Mouse (Mus musculus) liver, adult 10 weeks (tissue): ENCODE results near the gene Gpr62. TPM values are rescaled to one million over a fixed set of nuclear protein-coding genes. Genes with fewer than 3 reads are reported as not detected.

Experiments used
- polyA plus RNA-seq: library from polyadenylated mRNA; stranded (reverse); fragments of 350-450 nt; fragmentation: Illumina TruSeq; extraction: RNeasy Lipid Tissue Mini Kit (QIAGEN cat#74804); gene quantifications from one replicate; pipeline ENCODE4 v1.2.3, GENCODE M21; 2014; ENCODE audit warnings: low read depth, low replicate concordance

The Gpr62 gene
- polyA plus RNA-seq, result not detected

DNA sequence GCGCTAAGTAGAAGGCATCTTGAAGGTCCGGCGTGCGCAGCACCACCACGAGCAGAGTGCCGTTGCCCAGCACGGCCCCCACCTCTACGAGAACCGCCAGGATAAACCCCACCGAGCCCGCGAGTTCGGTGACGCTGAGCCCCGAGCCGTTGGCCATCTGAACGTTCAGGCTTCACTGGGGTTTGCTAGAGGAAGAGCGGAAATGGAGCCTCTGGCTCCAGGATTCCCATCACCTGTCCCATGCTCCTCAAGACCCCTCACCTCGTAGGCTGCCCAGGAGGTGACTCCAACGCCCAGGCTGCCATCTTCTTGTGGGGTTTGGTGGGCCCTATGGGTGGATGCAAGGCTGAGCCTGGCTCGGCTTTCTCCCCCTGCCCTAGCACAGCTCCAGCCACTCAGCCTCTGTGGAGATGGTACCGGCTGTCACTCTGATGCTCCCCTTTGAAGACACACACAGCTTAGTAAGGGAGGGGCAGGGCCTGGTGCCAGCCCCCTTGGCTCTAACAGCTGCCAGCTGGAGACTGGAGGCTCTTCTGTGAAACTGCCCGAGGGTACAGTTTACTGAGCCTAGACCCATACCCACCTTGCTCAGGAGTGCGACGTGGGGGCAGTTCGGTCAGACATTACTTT is at the start of gene Gpr62:
Gpr62 (minus strand) TSS at position 368 of the 630 bp plus-strand sequence.

DNA sequence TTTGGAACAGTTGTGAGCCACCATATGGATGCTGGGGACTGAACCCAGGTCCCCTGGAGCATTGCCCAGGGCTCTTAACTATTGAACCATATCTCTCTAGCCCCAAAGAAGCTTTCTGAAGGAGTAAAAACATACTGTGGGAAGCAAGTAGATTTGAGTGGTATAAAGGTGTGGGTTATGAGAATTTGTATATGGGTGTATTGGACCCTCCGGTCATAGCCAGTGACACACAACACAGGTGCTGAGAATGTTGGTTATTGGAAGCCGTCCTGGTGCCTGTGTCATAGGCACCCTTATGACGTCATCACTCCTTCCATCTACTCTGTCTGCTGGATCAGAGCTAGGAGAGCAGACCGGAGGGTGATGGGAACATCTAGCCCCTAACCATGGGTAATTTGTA is 48.5 kb upstream of the Gpr62 start, which contains the start of gene Iqcf5:
Iqcf5 (plus strand) TSS at position 301 of the 400 bp plus-strand sequence.

DNA sequence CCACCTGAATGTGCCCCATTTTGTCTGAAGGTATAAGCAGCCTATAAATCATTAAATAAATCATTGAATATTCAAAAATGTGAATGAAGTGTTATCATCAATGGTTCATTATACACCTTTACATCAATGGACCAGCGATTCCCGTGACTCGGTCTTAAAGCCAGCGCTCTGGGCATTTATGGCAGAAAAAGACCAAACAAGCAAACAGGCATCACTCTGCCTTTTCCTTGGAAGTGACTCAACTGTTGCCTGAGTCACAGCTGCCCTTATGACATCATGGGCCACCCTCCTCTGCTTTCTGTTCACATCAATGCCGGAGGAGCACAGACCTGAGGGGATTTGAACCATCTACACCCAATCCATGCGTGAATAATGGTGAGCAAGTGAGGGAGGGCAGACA is 33.9 kb upstream of the Gpr62 start, which contains the start of gene Iqcf1:
Iqcf1 (plus strand) TSS at position 301 of the 400 bp plus-strand sequence.

DNA sequence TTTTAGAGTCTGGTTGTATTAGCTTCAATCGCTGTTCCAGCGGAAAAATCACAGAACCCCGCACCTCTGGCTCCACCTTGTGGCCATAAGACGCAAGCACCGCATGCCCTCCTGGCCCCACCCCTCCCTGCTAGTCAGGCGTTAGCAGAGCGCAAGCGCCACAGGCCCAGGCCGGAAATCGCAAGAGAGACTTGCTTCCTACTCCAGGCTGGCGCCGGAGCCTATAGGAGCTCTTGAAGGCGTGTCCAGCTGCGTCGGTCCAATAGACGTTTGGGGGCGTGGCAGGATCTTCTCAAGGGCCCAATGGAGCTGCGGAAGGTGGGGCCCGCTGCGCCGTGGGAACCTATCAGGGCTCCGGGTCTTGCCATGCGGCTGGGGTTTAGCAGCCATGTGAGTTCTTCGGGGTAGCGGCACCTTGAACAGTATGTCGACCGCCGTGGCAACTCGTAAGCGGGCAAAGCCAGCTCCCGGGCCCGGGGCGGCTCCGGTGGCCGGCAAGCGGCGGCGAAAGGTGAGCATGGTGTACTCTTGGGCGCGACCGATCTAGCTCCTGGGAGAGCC is 11.3 kb upstream of the Gpr62 start, which contains the start of gene Parp3:
Parp3 (minus strand) TSS at position 26 of the 561 bp plus-strand sequence.

DNA sequence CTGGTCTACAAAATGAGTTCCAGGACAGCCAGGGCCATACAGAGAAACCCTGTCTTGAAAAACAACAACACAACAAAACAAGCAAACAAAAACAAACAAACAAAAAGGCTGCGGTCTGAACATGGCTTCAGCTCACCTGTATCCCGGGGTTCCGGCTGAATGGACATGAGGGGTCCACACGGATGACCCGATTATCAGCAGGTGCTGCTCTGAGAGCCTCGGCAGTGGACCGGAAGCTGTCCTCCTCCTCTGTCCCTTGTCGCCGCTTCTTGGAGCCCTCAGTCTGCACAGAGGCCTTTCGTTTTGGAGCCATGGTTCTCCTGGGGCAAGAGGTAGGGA is 9.9 kb upstream of the Gpr62 start, which contains the start of gene Rrp9:
Rrp9 (plus strand) TSS at position 301 of the 339 bp plus-strand sequence.

DNA sequence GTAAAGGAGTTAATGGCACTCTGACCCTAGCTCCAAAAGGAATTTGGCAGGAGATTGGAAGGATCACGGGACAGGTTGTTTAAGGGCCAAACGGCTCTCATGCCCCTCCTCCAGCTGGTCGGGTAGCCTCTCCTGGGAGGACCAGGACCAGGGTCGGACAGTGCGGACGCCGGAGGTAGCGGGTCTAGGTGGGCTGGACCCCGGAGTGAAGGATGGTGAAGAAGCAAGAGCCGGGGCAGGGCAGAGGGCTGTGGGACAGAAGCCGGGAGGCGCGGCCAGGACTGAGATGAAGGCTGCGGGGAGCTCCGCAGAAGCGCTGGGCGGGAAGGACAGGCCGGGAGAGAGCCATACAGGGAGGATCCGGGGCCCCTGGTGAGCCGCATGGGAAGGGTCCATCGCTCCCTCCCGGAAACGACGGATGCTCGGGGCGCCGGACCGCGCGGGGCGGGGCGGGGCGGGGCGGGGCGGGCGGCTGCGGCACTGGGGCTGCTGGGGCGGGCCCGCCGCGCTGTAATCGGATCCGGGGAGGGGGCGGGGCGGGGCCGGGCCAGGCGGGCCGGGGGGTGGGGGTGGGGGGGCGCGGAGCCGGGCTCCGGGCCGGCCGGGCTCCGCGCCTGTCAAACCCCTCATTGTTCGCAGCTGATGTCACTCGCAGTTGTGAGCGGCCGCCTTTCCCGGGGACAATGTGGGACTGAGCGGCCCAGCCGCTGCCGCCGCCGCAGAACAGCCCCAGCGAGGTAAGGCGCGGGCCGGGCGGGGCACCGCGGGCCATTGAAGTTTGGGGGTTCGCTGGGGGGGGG is 12.3 kb downstream of the Gpr62 start, which contains the start of gene Pcbp4:
Pcbp4 (plus strand) TSS at position 21 of the 800 bp plus-strand sequence.

DNA sequence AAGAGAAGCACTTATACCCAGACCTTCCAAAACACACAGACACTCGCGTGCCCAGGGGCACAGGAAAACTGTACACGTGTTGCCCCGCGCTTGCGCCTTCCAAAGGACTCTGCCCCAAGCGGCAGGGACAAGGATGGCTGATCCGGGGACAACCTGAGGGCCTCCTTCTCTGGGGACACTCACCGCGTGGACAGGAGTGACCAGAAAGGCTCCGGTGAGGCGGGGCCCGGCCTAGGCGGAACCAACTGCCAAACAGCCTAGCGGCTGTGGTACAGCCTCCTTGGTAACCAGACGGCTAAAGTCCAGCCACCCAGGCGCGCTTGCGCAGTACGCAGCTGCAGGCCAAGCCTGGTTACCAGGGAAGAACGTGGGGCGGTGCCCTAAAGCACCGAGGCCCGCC is 18.4 kb downstream of the Gpr62 start, which contains the start of the genes Abhd14b and Abhd14a:
Abhd14b (plus strand) TSS at position 112 of the 400 bp plus-strand sequence.
Abhd14a (minus strand) TSS at position 331 of the 400 bp plus-strand sequence.

DNA sequence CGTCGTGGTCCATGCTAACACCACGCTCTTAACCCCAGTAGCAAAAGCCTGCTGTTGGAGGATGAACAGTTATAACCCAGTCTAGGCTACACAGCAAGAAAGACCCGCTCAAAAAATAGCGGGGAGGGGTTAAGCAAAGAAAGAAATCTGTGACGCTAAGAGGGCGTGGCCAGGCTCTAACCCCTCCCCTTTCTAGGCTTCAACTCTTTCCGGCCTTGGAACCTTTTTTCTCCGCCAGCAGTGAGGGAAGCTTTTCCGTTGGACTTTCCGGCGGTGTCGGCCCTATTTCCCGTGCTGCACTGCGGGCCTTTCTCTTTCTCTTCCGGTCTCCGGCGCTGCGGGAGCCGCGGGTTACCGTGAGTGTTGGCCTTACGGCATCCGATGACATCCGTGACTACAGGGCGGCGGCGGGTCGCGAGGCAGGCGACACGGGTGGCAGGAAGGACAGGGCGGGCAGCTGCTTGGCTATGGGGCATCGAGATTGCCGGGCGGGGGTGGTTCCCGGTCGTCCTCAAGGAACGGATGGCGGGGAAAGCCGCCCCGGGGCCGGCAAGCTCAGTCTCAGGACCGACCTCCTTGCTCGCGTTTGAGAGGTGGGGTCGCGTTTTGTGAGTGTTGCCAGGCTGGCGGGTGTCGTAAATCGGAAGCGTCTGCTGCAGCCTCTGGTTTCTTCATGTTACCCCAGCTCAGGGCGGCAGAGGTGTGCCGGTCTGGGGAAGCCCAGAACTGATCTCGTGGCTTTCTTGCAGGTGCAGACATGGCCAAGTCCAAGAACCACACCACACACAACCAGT is 36.3 kb downstream of the Gpr62 start, which contains the start of gene Rpl29:
Rpl29 (plus strand) TSS at position 234 of the 794 bp plus-strand sequence.

Other genes with a start within 250 kb of the Gpr62 start
- gene Tlr9, start 243.3 kb downstream of the Gpr62 start, polyA plus RNA-seq, result not detected
- 86.5 TPM for gene Alas1, start 217.3 kb downstream of the Gpr62 start, polyA plus RNA-seq
- gene Poc1a, start 184.9 kb downstream of the Gpr62 start, polyA plus RNA-seq, result 0.34 TPM
- 2.9 TPM for gene Dusp7, start 97.3 kb downstream of the Gpr62 start, polyA plus RNA-seq
- 26.6 TPM for gene Rpl29, start 36.5 kb downstream of the Gpr62 start, polyA plus RNA-seq
- 4.1 TPM for gene Acy1, start 27.6 kb downstream of the Gpr62 start, polyA plus RNA-seq
- 105 TPM for gene Abhd14b, start 18.5 kb downstream of the Gpr62 start, polyA plus RNA-seq
- gene Abhd14a, start 18.3 kb downstream of the Gpr62 start, polyA plus RNA-seq, result 2.2 TPM
- gene Pcbp4, start 12.6 kb downstream of the Gpr62 start, polyA plus RNA-seq, result 2.8 TPM
- gene Rrp9, start 10.0 kb upstream of the Gpr62 start, polyA plus RNA-seq, result 1.5 TPM
- 9.4 TPM for gene Parp3, start 11.0 kb upstream of the Gpr62 start, polyA plus RNA-seq
- not detected for gene Iqcf1, start 34.0 kb upstream of the Gpr62 start, polyA plus RNA-seq
- gene Iqcf5, start 48.6 kb upstream of the Gpr62 start, polyA plus RNA-seq, result not detected
- not detected for gene Iqcf3, start 95.7 kb upstream of the Gpr62 start, polyA plus RNA-seq
- gene Iqcf4, start 105.1 kb upstream of the Gpr62 start, polyA plus RNA-seq, result not detected
- not detected for gene Iqcf6, start 160.6 kb upstream of the Gpr62 start, polyA plus RNA-seq
- gene Grm2, start 190.1 kb upstream of the Gpr62 start, polyA plus RNA-seq, result not detected
- gene Tex264, start 220.0 kb upstream of the Gpr62 start, polyA plus RNA-seq, result 15.1 TPM